Mouse (Mus musculus) embryo, embryonic 9.5 days (tissue): ENCODE measurements around the gene Olfr71.

Experiments used
- DNase-seq: peaks from one replicate; pipeline ENCODE4 v3.0.0-alpha.2; 2017; ENCODE audit errors: extremely low spot score

Gene Olfr71

GRCm38 (mm10) chr4:43713652-43714219, 3.7 kb upstream of the Olfr71 start:
- no peak for DNase-seq

- peak; percentile 74 for DNase-seq
Observed at GRCm38 (mm10) chr4:43711821-43712220, 1.8 kb upstream of the Olfr71 start.

- no peak for DNase-seq
Observed at GRCm38 (mm10) chr4:43705991-43706390, 4.1 kb downstream of the Olfr71 start.

GRCm38 (mm10) chr4:43703851-43704250, 6.2 kb downstream of the Olfr71 start:
- DNase-seq, result no peak

- DNase-seq, result no peak
Observed at GRCm38 (mm10) chr4:43703439-43703838, 6.6 kb downstream of the Olfr71 start.

- DNase-seq, result no peak
Observed at GRCm38 (mm10) chr4:43700707-43701106, 9.3 kb downstream of the Olfr71 start, which contains the start of gene Olfr70. Gene Olfr70 (minus strand): TSS chr4:43700807.

- no peak for DNase-seq
Observed at GRCm38 (mm10) chr4:43696561-43696960, 13.5 kb downstream of the Olfr71 start.

- no peak for DNase-seq
Observed at GRCm38 (mm10) chr4:43695249-43695671, 14.8 kb downstream of the Olfr71 start.

- DNase-seq, result no peak
Observed at GRCm38 (mm10) chr4:43694439-43695248, 15.4 kb downstream of the Olfr71 start.

GRCm38 (mm10) chr4:43693806-43694241, 16.2 kb downstream of the Olfr71 start:
- DNase-seq, result no peak

GRCm38 (mm10) chr4:43691026-43691425, 19.0 kb downstream of the Olfr71 start:
- DNase-seq, result no peak

- DNase-seq, result no peak
Observed at GRCm38 (mm10) chr4:43690021-43690420, 20.0 kb downstream of the Olfr71 start.

- DNase-seq, result no peak
Observed at GRCm38 (mm10) chr4:43679416-43680043, 30.5 kb downstream of the Olfr71 start.

GRCm38 (mm10) chr4:43678541-43678940, 31.5 kb downstream of the Olfr71 start:
- no peak for DNase-seq

GRCm38 (mm10) chr4:43675608-43676007, 34.4 kb downstream of the Olfr71 start:
- DNase-seq, result no peak

GRCm38 (mm10) chr4:43674974-43675373, 35.1 kb downstream of the Olfr71 start:
- no peak for DNase-seq

- DNase-seq, result no peak
Observed at GRCm38 (mm10) chr4:43673703-43674102, 36.4 kb downstream of the Olfr71 start.

GRCm38 (mm10) chr4:43672070-43672469, 38.0 kb downstream of the Olfr71 start:
- peak; percentile 78 for DNase-seq

- DNase-seq, result peak; percentile 85
Observed at GRCm38 (mm10) chr4:43669428-43669794, 40.6 kb downstream of the Olfr71 start.

- peak; percentile 90 for DNase-seq
Observed at GRCm38 (mm10) chr4:43668782-43669427, 41.1 kb downstream of the Olfr71 start, which contains the start of the genes Tmem8b and Fam221b. Gene Tmem8b (plus strand): TSS chr4:43668971. Gene Fam221b (minus strand): TSS chr4:43669145.

GRCm38 (mm10) chr4:43666412-43666811, 43.6 kb downstream of the Olfr71 start:
- no peak for DNase-seq

- no peak for DNase-seq
Observed at GRCm38 (mm10) chr4:43657146-43657545, 52.9 kb downstream of the Olfr71 start.
